Mouse (Mus musculus) cerebellum, adult 2 months (tissue): Measurements from ENCODE around the gene Slc44a5.
"Not testable (repeated sequence)": the region's sequence is repeated elsewhere in the genome, so short reads cannot be mapped to it uniquely, and the experiment has no call there.

ENCODE experiments used
- CTCF ChIP-seq: fragments of 200-500 bp; IDR thresholded peaks from 2 replicates; pipeline ENCODE4 v1.5.1; 2011; ENCODE audit warnings: low read depth, mild to moderate bottlenecking, control low read depth, low read length, moderate library complexity, borderline replicate concordance; ENCODE audit not compliant: insufficient read depth
- POLR2A ChIP-seq: fragments of 200-500 bp; IDR thresholded peaks from 2 replicates; pipeline ENCODE4 v1.6.1; 2011; ENCODE audit warnings: low read length, control low read depth, borderline replicate concordance; ENCODE audit not compliant: insufficient read depth

DNA sequence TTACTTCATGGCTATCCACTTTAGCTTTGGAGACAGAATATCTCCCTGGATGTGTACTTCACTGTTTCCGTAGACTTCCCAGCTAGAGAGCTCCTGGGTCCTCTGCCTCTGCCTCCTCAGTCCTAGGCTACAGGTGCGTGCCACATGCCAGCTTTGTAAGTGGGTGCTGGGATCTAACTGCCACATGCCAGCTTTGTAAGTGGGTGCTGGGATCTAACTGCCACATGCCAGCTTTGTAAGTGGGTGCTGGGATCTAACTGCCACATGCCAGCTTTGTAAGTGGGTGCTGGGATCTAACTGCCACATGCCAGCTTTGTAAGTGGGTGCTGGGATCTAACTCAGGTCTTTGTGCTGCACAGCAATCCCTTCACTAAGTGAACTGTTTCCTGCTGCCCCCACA lies 281.0 kb downstream of the Slc44a5 start:
- TF ChIP-seq CTCF, POLR2A: not testable (repeated sequence)
